Mouse (Mus musculus) thymus, adult 2 months (tissue): ENCODE data around the gene Lect2. TPM values are rescaled to one million over a fixed set of nuclear protein-coding genes. Genes with fewer than 3 reads are reported as not detected.

Experiments
- DNase-seq: peaks from one replicate; pipeline ENCODE4 v3.0.0; 2021
- H3K27ac ChIP-seq: fragments of 200-500 bp; 2 replicates; pipeline ENCODE4 v1.5.1; 2012; ENCODE audit warnings: low read length, control low read depth; ENCODE audit not compliant: control insufficient read depth, insufficient read depth
- H3K27me3 ChIP-seq: fragments of 200-500 bp; 2 replicates; pipeline ENCODE4 v1.6.1; 2012; ENCODE audit warnings: mild to moderate bottlenecking, low read length, moderate library complexity, mixed read lengths; ENCODE audit not compliant: control insufficient read depth, insufficient read depth
- H3K36me3 ChIP-seq: fragments of 200-500 bp; 2 replicates; pipeline ENCODE4 v1.6.1; 2012; ENCODE audit warnings: mild to moderate bottlenecking, low read length, moderate library complexity; ENCODE audit not compliant: control insufficient read depth, insufficient read depth
- H3K4me1 ChIP-seq: fragments of 200-500 bp; replicated peaks from 2 replicates; pipeline ENCODE4 v1.6.1; 2012; ENCODE audit warnings: low read length; ENCODE audit not compliant: control insufficient read depth, insufficient read depth
- H3K4me3 ChIP-seq: fragments of 200-500 bp; 2 replicates; pipeline ENCODE4 v1.5.1; 2012; ENCODE audit warnings: mild to moderate bottlenecking, low read length, control low read depth, moderate library complexity; ENCODE audit not compliant: control insufficient read depth, insufficient read depth
- CTCF ChIP-seq: fragments of 200-500 bp; IDR thresholded peaks from 2 replicates; pipeline ENCODE4 v1.5.1; 2012; ENCODE audit warnings: mild to moderate bottlenecking, control low read depth, low read length, moderate library complexity, borderline replicate concordance; ENCODE audit not compliant: control insufficient read depth, poor library complexity, insufficient read depth; ENCODE audit errors: extremely low read depth
- POLR2A ChIP-seq: fragments of 200-500 bp; IDR thresholded peaks from 2 replicates; pipeline ENCODE4 v1.6.1; 2012; ENCODE audit warnings: mild to moderate bottlenecking, low read length, control low read depth, moderate library complexity; ENCODE audit not compliant: control insufficient read depth, poor library complexity, insufficient read depth; ENCODE audit errors: extremely low read depth
- WGBS: fragments of 180-500 bp; shearing (Covaris S2); methylation state at CpG from one replicate; pipeline ENCODE4 v1.1.7; 2018; 5-methylcytosine and 5-hydroxymethylcytosine counted together
- polyA plus RNA-seq: library from polyadenylated mRNA; depleted of rRNA; stranded (reverse); fragments of >200 nt; gene quantifications from 2 replicates; pipeline ENCODE4 v1.2.3, GENCODE M21; 2012

Gene Lect2
- polyA plus RNA-seq, 1 experiment, result not detected

- Histone ChIP-seq H3K4me1 (no peaks in the 10 kb centered on the region), H3K27ac (no peak overlapping the region), H3K4me3 (no peak overlapping the region), H3K36me3 (no peaks in the 10 kb centered on the region), H3K27me3 (no peaks in the 10 kb centered on the region)
- no peak for TF ChIP-seq POLR2A
- TF ChIP-seq CTCF, result no peak
- DNase-seq, result no peak
- 89% methylated on average over 5 of the region's 5 CpGs for WGBS
Measured at GRCm38 (mm10) chr13:56590202-56590601, 41.9 kb upstream of the Lect2 start.

- Histone ChIP-seq H3K27me3 (no peaks in the 10 kb centered on the region), H3K4me1 (no peaks in the 10 kb centered on the region), H3K27ac (no peak overlapping the region), H3K36me3 (no peaks in the 10 kb centered on the region), H3K4me3 (no peak overlapping the region)
- TF ChIP-seq CTCF (no peak), POLR2A (no peak)
- WGBS, result 89% methylated on average over 14 of the region's 14 CpGs
- DNase-seq, result no peak
Measured at GRCm38 (mm10) chr13:56588454-56589117, 40.3 kb upstream of the Lect2 start.

- H3K27ac ChIP-seq, result no peak overlapping the region
- WGBS, result 93% methylated on average over 3 of the region's 3 CpGs
- no peak for TF ChIP-seq POLR2A
- no peak for TF ChIP-seq CTCF
- no peaks in the 10 kb centered on the region for H3K36me3 ChIP-seq
- H3K4me1 ChIP-seq, result no peaks in the 10 kb centered on the region
- no peaks in the 10 kb centered on the region for H3K27me3 ChIP-seq
- no peak overlapping the region for H3K4me3 ChIP-seq
- DNase-seq, result no peak
Measured at GRCm38 (mm10) chr13:56586046-56586445, 37.7 kb upstream of the Lect2 start.

GRCm38 (mm10) chr13:56582720-56583119 is 34.4 kb upstream of the Lect2 start:
- Histone ChIP-seq H3K36me3 (no peaks in the 10 kb centered on the region), H3K27ac (no peak overlapping the region), H3K27me3 (no peaks in the 10 kb centered on the region), H3K4me1 (no peaks in the 10 kb centered on the region), H3K4me3 (no peak overlapping the region)
- no peak for TF ChIP-seq CTCF
- TF ChIP-seq POLR2A, result no peak
- DNase-seq, result no peak
- WGBS, result 93% methylated on average over 3 of the region's 3 CpGs

- DNase-seq, result no peak
- no peak overlapping the region for H3K27ac ChIP-seq
Measured at GRCm38 (mm10) chr13:56581961-56582434, 33.7 kb upstream of the Lect2 start.

GRCm38 (mm10) chr13:56581512-56581911 is 33.2 kb upstream of the Lect2 start:
- Histone ChIP-seq H3K27ac (no peak overlapping the region), H3K4me3 (no peak overlapping the region), H3K4me1 (no peaks in the 10 kb centered on the region), H3K27me3 (no peaks in the 10 kb centered on the region), H3K36me3 (no peaks in the 10 kb centered on the region)
- 89% methylated on average over 3 of the region's 3 CpGs for WGBS
- TF ChIP-seq CTCF (no peak), POLR2A (no peak)
- no peak for DNase-seq

More at GRCm38 (mm10) chr13:56581961-56582434, 33.7 kb upstream of the Lect2 start:
- H3K4me1 ChIP-seq, result no peaks in the 10 kb centered on the region
- no peaks in the 10 kb centered on the region for H3K27me3 ChIP-seq
- H3K36me3 ChIP-seq, result no peaks in the 10 kb centered on the region
- no peak for TF ChIP-seq CTCF
- no peak for TF ChIP-seq POLR2A
- no peak overlapping the region for H3K4me3 ChIP-seq
- 31% methylated on average over 6 of the region's 6 CpGs for WGBS
